Mouse (Mus musculus): Measurements from ENCODE around the gene Krtap5-2.
"Not testable (repeated sequence)": the region's sequence is repeated elsewhere in the genome, so short reads cannot be mapped to it uniquely, and the experiment has no call there.

The Krtap5-2 gene

DNA sequence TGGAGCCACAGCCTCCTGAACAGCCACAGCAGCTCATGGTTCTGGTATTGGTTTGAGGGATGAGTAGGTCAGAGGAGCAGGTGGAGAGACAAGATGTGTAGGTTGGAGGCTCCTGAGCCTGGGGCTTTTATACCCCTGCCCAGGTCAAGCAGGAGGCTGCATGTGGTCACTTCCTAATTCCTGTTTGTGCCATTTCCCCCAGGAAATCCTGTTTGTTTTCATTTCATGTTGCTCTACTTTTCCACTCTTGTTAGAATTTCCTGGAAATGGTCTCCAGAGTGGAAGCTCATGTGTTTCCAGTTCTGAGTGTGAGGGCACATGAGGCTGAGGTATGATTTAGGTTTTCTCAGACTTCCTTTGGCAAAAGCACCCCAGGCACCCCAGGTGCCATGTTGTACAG is at the start of gene Krtap5-2:
Gene Krtap5-2, minus strand, starts transcription at position 101 of the 400 bp plus-strand sequence.
- in situ Hi-C loops (cut with MboI, MseI) = not testable (repeated sequence)

DNA sequence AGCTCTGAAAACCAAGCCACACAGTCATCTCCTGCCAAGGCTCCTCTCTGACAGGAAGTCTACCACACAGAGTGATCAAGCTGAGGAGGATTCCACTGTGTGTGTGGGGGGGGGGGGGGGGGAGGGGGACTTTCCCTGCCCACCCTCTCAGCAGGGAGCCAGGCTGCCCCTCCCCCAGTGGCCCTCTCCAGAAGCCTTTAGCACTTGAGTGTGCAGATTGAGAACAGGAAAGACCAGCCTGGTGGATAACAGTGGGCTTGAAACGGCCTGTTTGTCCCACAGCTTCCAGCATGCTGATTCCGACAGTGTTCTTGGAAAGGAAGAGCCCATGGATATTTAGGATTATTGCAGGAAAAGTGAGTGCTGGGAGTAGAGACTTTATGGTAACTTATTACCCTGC is 48.7 kb upstream of the Krtap5-2 start:
- in situ Hi-C loops (cut with MboI, MseI) = no loop called here

DNA sequence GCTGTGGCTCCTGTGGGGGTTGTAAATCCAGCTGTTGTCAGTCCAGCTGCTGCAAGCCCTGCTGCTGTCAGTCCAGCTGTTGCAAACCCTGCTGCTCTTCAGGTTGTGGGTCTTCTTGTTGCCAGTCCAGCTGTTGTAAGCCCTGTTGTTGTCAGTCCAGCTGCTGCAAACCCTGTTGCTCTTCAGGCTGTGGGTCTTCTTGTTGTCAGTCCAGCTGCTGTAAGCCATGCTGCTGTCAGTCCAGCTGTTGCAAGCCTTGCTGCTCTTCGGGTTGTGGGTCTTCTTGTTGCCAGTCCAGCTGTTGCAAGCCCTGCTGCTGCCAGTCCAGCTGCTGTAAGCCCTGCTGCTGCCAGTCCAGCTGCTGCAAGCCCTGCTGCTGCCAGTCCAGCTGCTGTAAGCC is 36.3 kb upstream of the Krtap5-2 start:
- in situ Hi-C loops (cut with MboI, MseI) = not testable (repeated sequence)

DNA sequence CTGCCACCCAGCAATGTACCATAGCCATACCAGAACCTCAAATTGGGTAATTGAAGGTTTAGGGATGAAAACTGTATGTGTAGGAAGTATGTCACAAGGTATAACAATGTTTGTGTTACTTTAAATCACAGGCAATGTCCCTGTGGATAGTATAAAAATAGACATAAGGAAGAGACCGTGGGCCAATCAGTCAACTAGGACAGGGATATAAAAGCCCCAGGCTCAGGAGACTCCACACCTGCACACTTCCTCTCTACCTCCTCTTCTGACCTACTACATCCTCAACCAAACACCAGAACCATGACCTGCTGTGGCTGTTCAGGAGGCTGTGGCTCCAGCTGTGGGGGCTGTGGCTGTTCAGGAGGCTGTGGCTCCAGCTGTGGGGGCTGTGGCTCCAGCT is 35.8 kb upstream of the Krtap5-2 start, which contains the start of gene Gm7579:
Gene Gm7579, plus strand, starts transcription at position 301 of the 400 bp plus-strand sequence.
- in situ Hi-C loops (cut with MboI, MseI) = no loop called here

DNA sequence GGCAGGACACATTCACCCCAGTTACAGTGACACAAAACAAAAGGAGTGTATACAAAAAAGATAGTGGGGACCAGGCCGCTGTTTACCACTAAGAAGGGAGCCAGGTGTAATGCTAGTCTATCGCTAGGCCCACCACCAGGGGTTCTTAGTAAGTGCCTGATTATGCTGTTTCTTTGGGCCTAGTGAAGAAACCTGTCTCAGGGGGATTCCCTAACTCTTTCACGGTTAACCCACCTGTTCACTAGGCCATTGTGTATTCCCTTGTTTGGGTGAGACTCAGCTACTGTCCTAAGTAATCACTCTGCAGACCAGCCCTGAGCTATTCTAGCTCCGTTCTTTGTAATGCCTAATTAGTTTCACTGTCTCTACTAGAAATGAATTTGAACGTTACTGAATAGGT is 31.1 kb upstream of the Krtap5-2 start:
- in situ Hi-C loops (cut with MboI, MseI) = loop anchor here (10.0 kb wide), 1 partner anchor 978 kb away; no protein-coding TSS in a partner anchor

DNA sequence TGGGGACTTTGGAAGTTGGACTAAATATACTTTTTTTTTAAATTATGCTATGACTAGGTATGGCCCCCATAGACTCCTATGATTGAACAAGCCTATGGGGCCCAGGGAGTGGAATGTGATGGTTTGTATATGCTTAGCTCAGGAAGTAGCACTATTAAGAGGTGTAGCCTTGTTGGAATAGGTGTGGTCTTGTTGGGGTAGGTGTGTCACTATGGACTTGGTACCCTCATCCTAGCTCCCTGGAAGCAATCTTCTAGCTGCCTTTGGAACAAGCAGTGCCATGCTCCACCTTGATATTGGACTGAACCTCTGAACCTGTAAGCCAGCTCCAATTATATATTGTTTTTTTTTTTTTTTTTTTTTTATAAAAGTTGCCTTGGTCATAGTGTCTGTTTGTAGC is 29.7 kb upstream of the Krtap5-2 start:
- in situ Hi-C loops (cut with MboI, MseI) = loop anchor here (10.0 kb wide), 1 partner anchor 979 kb away; no protein-coding TSS in a partner anchor

DNA sequence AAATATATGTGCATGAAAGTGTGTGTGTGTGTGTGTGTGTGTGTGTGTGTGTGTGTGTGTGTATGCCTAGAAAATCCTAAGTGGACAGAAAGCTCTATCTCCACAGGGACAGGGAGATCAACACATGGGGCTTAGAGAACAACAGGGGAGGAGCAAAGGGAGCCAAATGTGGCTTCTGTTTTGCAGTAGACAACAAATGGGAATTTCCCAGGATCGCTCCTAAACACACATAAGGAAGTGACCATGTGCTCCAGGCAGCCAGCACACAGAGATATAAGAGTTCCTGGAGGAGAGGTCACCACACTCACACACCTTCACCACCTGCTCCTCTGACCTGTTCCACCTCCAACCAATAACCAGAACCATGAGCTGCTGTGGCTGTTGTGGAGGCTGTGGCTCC is 25.3 kb upstream of the Krtap5-2 start, which contains the start of gene Krtap5-3:
Gene Krtap5-3, plus strand, starts transcription at position 301 of the 400 bp plus-strand sequence.
- in situ Hi-C loops (cut with MboI, MseI) = loop anchor here (10.0 kb wide), 1 partner anchor 984 kb away; no protein-coding TSS in a partner anchor

DNA sequence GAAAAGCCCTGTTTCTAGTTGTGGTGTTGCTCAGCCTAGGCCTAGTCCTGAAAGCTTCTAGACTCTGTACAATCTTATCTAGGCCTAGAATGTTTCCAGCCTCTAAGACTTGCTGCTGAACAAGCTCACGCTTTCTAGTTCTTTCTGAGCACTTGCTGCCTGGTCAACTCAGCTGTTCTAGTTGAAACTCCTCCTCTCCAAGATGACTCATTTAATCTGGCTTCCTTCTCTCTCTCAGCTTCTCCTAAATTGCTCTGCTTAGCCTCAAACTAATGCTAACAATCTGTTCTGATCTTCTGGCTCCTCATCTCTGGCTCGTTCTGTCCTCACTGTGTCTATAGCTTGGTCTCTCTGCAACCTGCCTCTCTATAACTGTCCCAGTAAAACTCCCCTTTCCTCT is 22.9 kb upstream of the Krtap5-2 start:
- in situ Hi-C loops (cut with MboI, MseI) = no loop called here

DNA sequence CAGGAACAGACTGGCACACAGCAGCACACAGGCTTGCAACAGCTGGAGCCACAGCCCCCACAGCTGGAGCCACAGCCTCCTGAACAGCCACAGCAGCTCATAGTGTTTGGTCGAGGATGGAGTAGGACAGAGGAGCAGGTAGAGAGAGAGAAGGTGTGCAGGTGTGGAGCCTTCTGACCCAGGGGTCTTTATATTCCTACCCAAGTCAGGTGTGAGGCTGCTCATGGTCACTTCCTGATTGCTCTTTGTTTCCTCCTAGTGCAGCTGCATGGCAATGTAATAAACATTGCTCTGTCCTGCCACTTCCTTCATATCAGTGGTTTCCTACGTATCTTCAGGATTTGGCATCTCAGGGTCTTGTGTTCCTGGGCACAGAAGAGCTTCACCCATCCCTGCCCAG is 14.5 kb upstream of the Krtap5-2 start, which contains the start of gene Gm10153:
Gene Gm10153, minus strand, starts transcription at position 101 of the 400 bp plus-strand sequence.
- in situ Hi-C loops (cut with MboI, MseI) = no loop called here

DNA sequence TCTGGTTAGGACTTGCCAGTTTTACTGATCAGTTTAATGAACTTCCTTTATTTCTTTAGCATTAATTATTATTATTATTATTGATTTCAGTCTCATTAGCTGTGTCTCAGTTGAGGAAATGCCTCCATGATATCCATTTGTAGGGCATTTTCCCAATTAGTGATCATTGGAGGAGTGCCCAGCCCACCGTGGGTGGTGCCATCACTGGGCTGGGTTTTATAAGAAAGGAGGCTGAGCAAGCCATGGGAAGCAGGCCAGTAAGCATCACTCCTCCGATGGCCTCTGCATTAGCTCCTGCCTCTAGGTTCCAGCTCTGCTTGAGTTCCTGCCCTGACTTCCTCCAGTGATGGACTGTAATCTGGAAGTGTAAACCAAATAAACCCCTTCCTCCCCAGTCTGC is 12.4 kb upstream of the Krtap5-2 start:
- in situ Hi-C loops (cut with MboI, MseI) = no loop called here

DNA sequence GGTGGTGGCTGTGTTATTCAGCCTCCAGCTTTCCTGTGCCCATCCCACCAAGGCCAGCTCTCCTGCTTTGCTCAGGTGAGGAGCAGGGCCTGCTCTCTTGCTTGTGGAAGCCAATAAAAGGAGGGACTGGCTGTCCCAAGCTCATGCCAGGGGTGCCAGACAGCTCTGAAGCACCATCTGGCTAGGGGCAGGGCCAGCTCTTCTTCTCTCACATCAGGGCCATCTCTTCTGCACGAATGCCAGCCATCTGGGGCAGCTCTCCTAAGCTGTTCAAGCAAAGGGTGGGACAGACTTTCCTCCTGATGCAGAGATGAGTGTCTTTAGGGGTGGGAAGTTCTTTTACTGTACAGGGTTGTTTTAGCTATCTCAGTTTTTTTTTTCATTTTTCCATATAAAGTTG is 5.2 kb upstream of the Krtap5-2 start:
- in situ Hi-C loops (cut with MboI, MseI) = no loop called here

DNA sequence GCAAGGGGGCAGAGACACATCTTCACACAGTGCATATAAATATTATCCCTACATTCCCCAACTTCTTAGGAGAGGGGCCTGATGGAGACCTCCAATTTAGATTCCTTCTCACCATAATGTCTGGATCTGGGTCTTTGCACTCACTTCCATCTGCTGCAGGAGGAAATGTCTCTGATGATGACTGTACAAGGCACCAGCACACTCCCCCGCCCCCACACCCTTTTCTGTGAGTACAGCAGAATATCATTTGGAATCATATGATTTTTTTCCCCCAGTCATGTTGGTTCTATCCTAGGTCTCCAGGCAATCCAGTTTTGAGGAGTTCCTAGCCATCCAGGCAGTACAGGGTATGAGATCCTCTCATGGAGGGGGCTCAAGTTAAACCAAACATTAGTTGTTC is 2.9 kb upstream of the Krtap5-2 start:
- in situ Hi-C loops (cut with MboI, MseI) = no loop called here

DNA sequence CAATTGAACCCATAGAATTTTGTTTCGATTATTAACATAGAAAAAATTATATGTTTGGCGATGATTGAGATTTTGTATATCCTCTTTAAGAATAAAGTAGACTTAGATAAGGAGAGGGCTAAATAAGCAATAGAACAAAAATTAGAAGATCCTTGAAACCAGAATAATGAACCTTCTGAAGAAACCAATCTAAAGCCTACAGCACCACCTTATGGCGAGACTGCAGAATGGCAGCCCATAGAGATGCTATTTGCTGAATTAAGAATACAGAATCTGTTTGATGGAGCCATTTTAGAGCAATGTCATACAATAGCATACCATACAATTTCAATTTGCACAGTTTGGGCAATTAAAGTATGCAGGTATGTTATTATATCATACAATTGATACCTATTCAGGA is 6.0 kb downstream of the Krtap5-2 start:
- in situ Hi-C loops (cut with MboI, MseI) = loop anchor here (10.0 kb wide), 1 partner anchor 425 kb away; no protein-coding TSS in a partner anchor

DNA sequence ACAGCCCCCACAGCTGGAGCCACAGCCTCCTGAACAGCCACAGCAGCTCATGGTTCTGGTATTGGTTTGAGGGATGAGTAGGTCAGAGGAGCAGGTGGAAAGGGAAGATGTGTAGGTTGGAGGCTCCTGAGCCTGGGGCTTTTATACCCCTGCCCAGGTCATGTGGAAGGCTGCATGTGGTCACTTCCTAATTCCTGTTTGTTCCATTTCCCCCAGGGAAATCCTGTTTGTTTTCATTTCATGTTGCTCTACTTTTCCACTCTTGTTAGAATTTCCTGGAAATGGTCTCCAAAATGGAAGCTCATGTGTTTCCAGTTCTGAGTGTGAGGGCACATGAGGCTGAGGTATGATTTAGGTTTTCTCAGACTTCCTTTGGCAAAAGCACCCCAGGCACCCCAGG is 10.2 kb downstream of the Krtap5-2 start, which contains the start of gene Gm4553:
Gene Gm4553, minus strand, starts transcription at position 101 of the 400 bp plus-strand sequence.
- in situ Hi-C loops (cut with MboI, MseI) = loop anchor here (10.0 kb wide), 1 partner anchor 421 kb away; no protein-coding TSS in a partner anchor

DNA sequence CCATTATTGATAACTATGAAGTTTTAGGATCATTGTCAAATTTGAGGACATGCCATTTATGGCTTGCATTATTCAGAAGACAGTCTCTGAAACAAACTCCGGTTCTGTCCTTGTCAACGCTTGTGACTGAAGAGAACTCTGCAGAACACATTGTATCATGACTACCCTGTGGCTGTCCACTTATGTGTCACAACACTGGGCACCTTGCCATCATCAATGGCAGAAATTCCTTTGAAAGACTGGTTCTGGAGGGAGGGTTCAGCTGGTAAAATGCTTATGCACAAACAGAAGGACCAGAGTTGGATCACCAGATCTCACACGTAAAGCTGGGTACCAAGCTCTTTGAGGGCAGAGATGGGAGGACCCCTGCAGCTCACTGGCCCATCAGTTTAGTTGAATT is 16.4 kb downstream of the Krtap5-2 start:
- in situ Hi-C loops (cut with MboI, MseI) = no loop called here

DNA sequence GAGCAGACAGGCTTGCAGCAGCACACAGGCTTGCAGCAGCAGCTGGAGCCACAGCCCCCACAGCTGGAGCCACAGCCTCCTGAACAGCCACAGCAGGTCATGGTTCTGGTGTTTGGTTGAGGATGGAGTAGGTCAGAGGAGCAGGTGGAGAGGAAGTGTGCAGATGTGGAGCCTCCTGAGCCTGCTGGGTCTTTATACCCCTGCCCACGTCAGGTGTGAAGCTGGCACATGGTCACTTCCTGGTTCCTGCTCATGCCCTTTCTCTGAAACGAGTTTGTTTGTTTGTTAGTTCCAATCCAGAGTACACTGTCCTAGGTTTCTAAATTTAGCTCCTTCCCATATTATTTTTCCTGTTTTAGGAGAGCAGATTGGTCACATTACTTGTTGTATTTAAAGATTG is 18.8 kb downstream of the Krtap5-2 start, which contains the start of gene Gm29735:
Gene Gm29735, minus strand, starts transcription at position 101 of the 400 bp plus-strand sequence.
- in situ Hi-C loops (cut with MboI, MseI) = not testable (repeated sequence)

DNA sequence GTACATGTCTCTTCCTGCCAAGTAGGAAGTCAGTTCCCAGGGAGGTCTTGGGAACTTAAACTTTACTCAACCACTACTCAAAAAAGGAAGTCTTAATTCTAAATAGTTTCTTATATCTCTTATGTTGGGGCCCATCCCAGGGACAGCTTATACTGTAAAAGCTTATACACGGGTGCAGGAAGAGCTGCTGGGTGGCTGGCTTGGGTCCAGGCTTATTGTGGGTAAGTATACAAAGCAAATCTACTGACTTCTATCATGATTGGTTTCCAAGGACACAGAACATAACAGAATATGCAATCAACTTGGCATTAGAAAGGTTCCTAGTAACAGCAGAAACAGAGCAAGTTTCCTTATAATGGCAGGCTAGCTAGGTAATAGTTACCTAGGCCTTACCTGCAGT is 20.5 kb downstream of the Krtap5-2 start:
- in situ Hi-C loops (cut with MboI, MseI) = no loop called here

DNA sequence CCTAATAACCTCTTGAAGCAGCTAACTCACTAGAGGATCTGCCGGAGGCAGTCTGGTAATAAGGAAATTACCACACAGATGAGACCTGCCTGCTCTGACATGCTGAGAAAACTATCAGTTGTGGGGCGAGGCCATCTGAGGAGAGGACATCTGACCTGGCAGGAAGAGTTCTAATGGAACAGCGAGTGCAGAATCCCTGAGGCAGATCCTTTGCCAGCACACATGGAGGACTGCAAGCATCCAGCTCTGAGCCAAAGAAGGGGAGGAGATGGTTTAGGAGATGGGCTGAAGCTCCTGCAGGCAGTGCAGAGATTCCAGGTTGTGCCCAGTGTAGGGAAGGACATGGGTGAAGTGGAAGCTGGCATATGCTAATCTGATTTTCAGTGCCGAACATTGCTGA is 23.6 kb downstream of the Krtap5-2 start:
- in situ Hi-C loops (cut with MboI, MseI) = no loop called here

DNA sequence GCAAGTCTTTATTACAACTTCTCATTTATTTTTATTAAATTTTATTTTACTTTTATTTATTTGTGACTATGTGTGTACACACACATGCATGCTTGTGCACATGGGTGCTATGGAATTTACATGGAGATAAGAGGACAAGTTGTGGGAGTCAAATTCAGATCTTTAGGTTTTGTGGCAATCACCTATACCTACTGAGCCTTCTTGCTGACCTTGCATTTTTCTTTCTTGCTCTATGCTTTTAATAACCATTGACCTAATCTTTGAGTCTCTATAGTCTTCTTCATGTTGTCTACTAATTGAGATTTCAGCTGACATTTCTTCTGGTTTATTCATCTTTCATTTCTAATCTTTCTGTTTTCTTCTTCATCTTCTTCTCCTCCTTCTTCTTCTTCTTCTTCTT is 27.2 kb downstream of the Krtap5-2 start:
- in situ Hi-C loops (cut with MboI, MseI) = loop anchor here (5.0 kb wide), 1 partner anchor 104 kb away; no protein-coding TSS in a partner anchor

DNA sequence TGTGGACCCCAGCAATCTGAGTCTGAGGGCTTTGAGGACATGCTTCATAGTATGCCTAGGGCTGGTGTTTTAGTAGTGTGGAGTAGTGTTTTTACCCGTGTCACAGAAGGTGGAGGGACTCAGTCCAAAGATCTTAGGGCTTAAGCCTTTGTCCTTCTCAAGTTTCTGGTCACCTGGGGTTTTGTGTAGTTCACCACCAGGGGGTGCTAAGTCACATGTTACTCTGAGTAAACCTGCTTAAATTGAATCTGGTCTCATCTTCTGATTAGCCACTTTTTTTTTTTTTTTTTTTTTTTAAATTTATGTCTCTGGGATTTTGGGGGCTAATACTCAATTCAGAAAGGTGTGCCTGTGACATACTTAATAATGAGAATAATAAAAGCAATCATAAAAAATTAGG is 29.8 kb downstream of the Krtap5-2 start:
- in situ Hi-C loops (cut with MboI, MseI) = loop anchor here (5.0 kb wide), 1 partner anchor 106 kb away; no protein-coding TSS in a partner anchor

DNA sequence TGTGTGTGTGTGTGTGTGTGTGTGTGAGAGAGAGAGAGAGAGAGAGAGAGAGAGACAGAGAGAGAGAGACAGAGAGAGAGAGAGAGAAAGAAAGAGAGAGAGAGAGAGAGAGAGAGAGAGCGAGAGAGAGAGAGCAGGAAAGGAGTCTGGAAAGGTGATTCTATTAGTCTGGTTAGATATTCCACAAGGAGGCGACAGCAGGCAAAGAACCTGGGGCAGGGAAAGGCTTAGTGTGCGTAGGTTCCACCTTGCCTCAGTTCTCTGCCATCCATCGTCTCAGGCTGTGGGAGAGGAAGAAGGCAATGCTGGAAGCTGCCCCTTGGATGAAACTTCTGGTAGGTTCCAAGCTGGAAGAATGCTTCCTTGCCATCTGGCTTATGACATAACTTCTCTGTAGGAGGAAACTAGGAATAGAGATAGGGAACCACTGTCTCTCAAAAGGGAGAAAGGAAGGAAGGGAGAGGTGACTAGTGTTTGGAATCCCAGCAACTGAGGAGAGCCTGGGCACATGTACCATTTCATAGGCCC is 30.3 kb downstream of the Krtap5-2 start:
- in situ Hi-C loops (cut with MboI, MseI) = loop anchor here (5.0 kb wide), 1 partner anchor 107 kb away; no protein-coding TSS in a partner anchor

DNA sequence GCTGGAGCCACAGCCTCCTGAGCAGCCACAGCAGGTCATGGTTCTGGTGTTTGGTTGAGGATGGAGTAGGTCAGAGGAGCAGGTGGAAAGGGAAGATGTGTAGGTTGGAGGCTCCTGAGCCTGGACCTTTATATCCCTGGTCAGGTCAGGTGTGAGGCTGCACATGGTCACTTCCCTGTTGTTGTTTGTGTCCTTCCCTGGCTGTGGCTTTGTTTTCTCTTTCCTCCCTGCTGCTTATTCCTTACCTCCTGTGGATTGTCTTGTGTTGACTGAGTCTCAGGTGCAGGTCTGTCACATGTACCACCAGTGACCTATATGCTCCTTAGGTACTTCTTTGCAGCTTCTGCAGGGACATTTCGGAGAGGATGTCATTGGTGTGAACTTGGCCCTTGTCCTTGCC is 31.3 kb downstream of the Krtap5-2 start, which contains the start of gene Gm45337:
Gene Gm45337, minus strand, starts transcription at position 101 of the 400 bp plus-strand sequence.
- in situ Hi-C loops (cut with MboI, MseI) = no loop called here

DNA sequence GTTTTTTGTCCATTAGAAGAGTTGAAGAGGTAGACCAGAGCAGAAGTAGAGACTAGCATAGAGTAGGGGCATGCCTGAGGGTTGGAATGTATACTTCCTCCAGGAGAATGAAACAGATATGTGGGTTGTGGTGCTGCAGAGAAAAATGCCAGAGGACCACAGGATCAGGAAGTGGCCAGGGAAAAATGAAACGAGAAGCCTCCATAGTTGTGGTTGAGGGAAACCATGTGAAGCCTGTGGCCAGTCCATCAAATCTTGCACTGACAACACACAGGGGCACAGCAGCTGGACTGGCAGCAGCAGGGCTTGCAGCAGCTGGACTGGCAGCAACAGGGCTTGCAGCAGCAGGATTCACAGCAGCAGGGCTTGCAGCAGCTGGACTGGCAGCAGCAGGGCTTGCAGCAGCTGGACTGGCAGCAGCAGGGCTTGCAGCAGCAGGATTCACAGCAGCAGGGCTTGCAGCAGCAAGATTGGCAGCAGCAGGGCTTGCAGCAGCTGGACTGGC is 32.2 kb downstream of the Krtap5-2 start:
- in situ Hi-C loops (cut with MboI, MseI) = not testable (repeated sequence)
